Mouse (Mus musculus): ENCODE measurements around the gene Atp2a1. TPM values are rescaled to one million over a fixed set of nuclear protein-coding genes. Genes with fewer than 3 reads are reported as not detected.

The Atp2a1 gene
- polyA plus RNA-seq, 1 experiment from 2014 or later = 1.1 TPM

- Histone ChIP-seq H3K9me3 (ENCODE audit: control insufficient read depth, low read length) (no peaks in the 10 kb centered on the region), H3K27ac (ENCODE audit: low read depth, low read length) (no peak overlapping the region), H3K9ac (replicated peaks; ENCODE audit: low read depth, low read length) (0 out of 2 replicates have a peak overlapping the region, but pooled peaks have one; percentile 41), H3K4me2 (ENCODE audit: low read depth, low read length) (peak overlapping the region; percentile 93), H3K27me3 (ENCODE audit: control insufficient read depth, insufficient read depth, low read length) (no peaks in the 10 kb centered on the region), H3K36me3 (ENCODE audit: control insufficient read depth, insufficient read depth, low read length) (no peaks in the 10 kb centered on the region), H3K4me1 (ENCODE audit: control insufficient read depth, insufficient read depth, low read length) (peaks cover 4% of the 10 kb centered on the region; the same call in 1 of the 2 replicates), H3K4me3 (ENCODE audit: low read depth, low read length) (peak overlapping the region; percentile 66)
- ATAC-seq (ENCODE audit: low read depth) = peak; percentile 28
- WGBS = 32% methylated on average over 15 of the region's 15 CpGs
These were observed 33.4 kb downstream of the Atp2a1 start for GRCm38 (mm10) chr7:126429503-126429898.

GRCm38 (mm10) chr7:126428631-126429502 lies 34.0 kb downstream of the Atp2a1 start, which contains the start of gene Rabep2:
TSS of gene Rabep2 (plus strand) at chr7:126428759.
- Histone ChIP-seq H3K4me1 (ENCODE audit: control insufficient read depth, insufficient read depth, low read length) (peaks cover 4% of the 10 kb centered on the region; the same call in 1 of the 2 replicates), H3K27ac (ENCODE audit: low read depth, low read length) (peak within 1 kb of the TSS; percentile 85), H3K4me3 (ENCODE audit: low read depth, low read length) (peak within 1 kb of the TSS; percentile 66), H3K9me3 (ENCODE audit: control insufficient read depth, low read length) (no peaks in the 10 kb centered on the region), H3K36me3 (ENCODE audit: control insufficient read depth, insufficient read depth, low read length) (no peaks in the 10 kb centered on the region), H3K27me3 (ENCODE audit: control insufficient read depth, insufficient read depth, low read length) (no peaks in the 10 kb centered on the region), H3K9ac (replicated peaks; ENCODE audit: low read depth, low read length) (peak within 1 kb of the TSS; percentile 87), H3K4me2 (ENCODE audit: low read depth, low read length) (peak within 1 kb of the TSS; percentile 93)
- under 1% methylated on average over 81 of the region's 82 CpGs for WGBS
- ATAC-seq (ENCODE audit: low read depth) = peak; percentile 96

- ATAC-seq (ENCODE audit: low read depth) = 0 out of 2 replicates have a peak, but pooled peaks have one; percentile 1
- peaks cover 4% of the 10 kb centered on the region; the same call in 1 of the 2 replicates for H3K4me1 ChIP-seq (ENCODE audit: control insufficient read depth, insufficient read depth, low read length)
- H3K4me2 ChIP-seq (ENCODE audit: low read depth, low read length) = peak overlapping the region; percentile 93
- no peaks in the 10 kb centered on the region for H3K36me3 ChIP-seq (ENCODE audit: control insufficient read depth, insufficient read depth, low read length)
- no peaks in the 10 kb centered on the region for H3K9me3 ChIP-seq (ENCODE audit: control insufficient read depth, low read length)
- peak overlapping the region; percentile 66 for H3K4me3 ChIP-seq (ENCODE audit: low read depth, low read length)
- 16% methylated on average over 4 of the region's 4 CpGs for WGBS
- H3K9ac ChIP-seq (replicated peaks; ENCODE audit: low read depth, low read length) = peak overlapping the region; percentile 87
- no peaks in the 10 kb centered on the region for H3K27me3 ChIP-seq (ENCODE audit: control insufficient read depth, insufficient read depth, low read length)
- H3K27ac ChIP-seq (ENCODE audit: low read depth, low read length) = peak overlapping the region; percentile 85
These were observed 34.8 kb downstream of the Atp2a1 start for GRCm38 (mm10) chr7:126428154-126428553.

GRCm38 (mm10) chr7:126427323-126427860 lies 35.5 kb downstream of the Atp2a1 start:
- Histone ChIP-seq H3K4me1 (ENCODE audit: control insufficient read depth, insufficient read depth, low read length) (peaks cover 4% of the 10 kb centered on the region; the same call in 1 of the 2 replicates), H3K4me3 (ENCODE audit: low read depth, low read length) (no peak overlapping the region), H3K27me3 (ENCODE audit: control insufficient read depth, insufficient read depth, low read length) (no peaks in the 10 kb centered on the region), H3K27ac (ENCODE audit: low read depth, low read length) (no peak overlapping the region), H3K36me3 (ENCODE audit: control insufficient read depth, insufficient read depth, low read length) (no peaks in the 10 kb centered on the region), H3K4me2 (ENCODE audit: low read depth, low read length) (no peak overlapping the region), H3K9ac (replicated peaks; ENCODE audit: low read depth, low read length) (no peak overlapping the region), H3K9me3 (ENCODE audit: control insufficient read depth, low read length) (no peaks in the 10 kb centered on the region)
- 53% methylated on average over 12 of the region's 13 CpGs for WGBS
- ATAC-seq (ENCODE audit: low read depth) = no peak

- Histone ChIP-seq H3K9me3 (ENCODE audit: control insufficient read depth, low read length) (no peaks in the 10 kb centered on the region), H3K4me3 (ENCODE audit: low read depth, low read length) (no peak overlapping the region), H3K4me1 (ENCODE audit: control insufficient read depth, insufficient read depth, low read length) (no peaks in the 10 kb centered on the region), H3K27me3 (ENCODE audit: control insufficient read depth, insufficient read depth, low read length) (no peaks in the 10 kb centered on the region), H3K36me3 (ENCODE audit: control insufficient read depth, insufficient read depth, low read length) (no peaks in the 10 kb centered on the region), H3K27ac (ENCODE audit: low read depth, low read length) (no peak overlapping the region), H3K4me2 (ENCODE audit: low read depth, low read length) (no peak overlapping the region), H3K9ac (replicated peaks; ENCODE audit: low read depth, low read length) (no peak overlapping the region)
- no peak for ATAC-seq (ENCODE audit: low read depth)
- 81% methylated on average over 6 of the region's 6 CpGs for WGBS
These were observed 38.7 kb downstream of the Atp2a1 start for GRCm38 (mm10) chr7:126424161-126424560.

- H3K27ac ChIP-seq (ENCODE audit: low read depth, low read length) = no peak overlapping the region
- ATAC-seq (ENCODE audit: low read depth) = no peak
These were observed 41.2 kb downstream of the Atp2a1 start for GRCm38 (mm10) chr7:126421756-126422155.

GRCm38 (mm10) chr7:126418496-126418895 lies 44.4 kb downstream of the Atp2a1 start:
- no peak overlapping the region for H3K4me2 ChIP-seq (ENCODE audit: low read depth, low read length)
- no peaks in the 10 kb centered on the region for H3K4me1 ChIP-seq (ENCODE audit: control insufficient read depth, insufficient read depth, low read length)
- no peaks in the 10 kb centered on the region for H3K9me3 ChIP-seq (ENCODE audit: control insufficient read depth, low read length)
- H3K27me3 ChIP-seq (ENCODE audit: control insufficient read depth, insufficient read depth, low read length) = no peaks in the 10 kb centered on the region
- H3K9ac ChIP-seq (replicated peaks; ENCODE audit: low read depth, low read length) = no peak overlapping the region
- 72% methylated on average over 3 of the region's 3 CpGs for WGBS
- H3K4me3 ChIP-seq (ENCODE audit: low read depth, low read length) = no peak overlapping the region
- H3K36me3 ChIP-seq (ENCODE audit: control insufficient read depth, insufficient read depth, low read length) = no peaks in the 10 kb centered on the region
- ATAC-seq (ENCODE audit: low read depth) = no peak
- H3K27ac ChIP-seq (ENCODE audit: low read depth, low read length) = no peak overlapping the region

More at GRCm38 (mm10) chr7:126421756-126422155, 41.2 kb downstream of the Atp2a1 start:
- Histone ChIP-seq H3K9ac (replicated peaks; ENCODE audit: low read depth, low read length) (no peak overlapping the region), H3K4me3 (ENCODE audit: low read depth, low read length) (no peak overlapping the region), H3K4me2 (ENCODE audit: low read depth, low read length) (no peak overlapping the region), H3K9me3 (ENCODE audit: control insufficient read depth, low read length) (no peaks in the 10 kb centered on the region), H3K27me3 (ENCODE audit: control insufficient read depth, insufficient read depth, low read length) (no peaks in the 10 kb centered on the region), H3K36me3 (ENCODE audit: control insufficient read depth, insufficient read depth, low read length) (no peaks in the 10 kb centered on the region), H3K4me1 (ENCODE audit: control insufficient read depth, insufficient read depth, low read length) (no peaks in the 10 kb centered on the region)
- WGBS = 90% methylated on average over 5 of the region's 5 CpGs

GRCm38 (mm10) chr7:126417606-126418005 lies 45.3 kb downstream of the Atp2a1 start:
- H3K9me3 ChIP-seq (ENCODE audit: control insufficient read depth, low read length) = no peaks in the 10 kb centered on the region
- H3K4me1 ChIP-seq (ENCODE audit: control insufficient read depth, insufficient read depth, low read length) = no peaks in the 10 kb centered on the region
- 91% methylated on average over 4 of the region's 4 CpGs for WGBS
- no peak overlapping the region for H3K4me3 ChIP-seq (ENCODE audit: low read depth, low read length)
- no peak overlapping the region for H3K9ac ChIP-seq (replicated peaks; ENCODE audit: low read depth, low read length)
- no peaks in the 10 kb centered on the region for H3K27me3 ChIP-seq (ENCODE audit: control insufficient read depth, insufficient read depth, low read length)
- no peak overlapping the region for H3K4me2 ChIP-seq (ENCODE audit: low read depth, low read length)
- no peak overlapping the region for H3K27ac ChIP-seq (ENCODE audit: low read depth, low read length)
- no peak for ATAC-seq (ENCODE audit: low read depth)
- H3K36me3 ChIP-seq (ENCODE audit: control insufficient read depth, insufficient read depth, low read length) = no peaks in the 10 kb centered on the region

GRCm38 (mm10) chr7:126417045-126417444 lies 45.9 kb downstream of the Atp2a1 start:
- H3K27ac ChIP-seq (ENCODE audit: low read depth, low read length) = no peak overlapping the region
- no peaks in the 10 kb centered on the region for H3K9me3 ChIP-seq (ENCODE audit: control insufficient read depth, low read length)
- no peaks in the 10 kb centered on the region for H3K27me3 ChIP-seq (ENCODE audit: control insufficient read depth, insufficient read depth, low read length)
- WGBS = 21% methylated on average over 8 of the region's 8 CpGs
- no peak for ATAC-seq (ENCODE audit: low read depth)
- H3K36me3 ChIP-seq (ENCODE audit: control insufficient read depth, insufficient read depth, low read length) = no peaks in the 10 kb centered on the region
- no peaks in the 10 kb centered on the region for H3K4me1 ChIP-seq (ENCODE audit: control insufficient read depth, insufficient read depth, low read length)
- no peak overlapping the region for H3K9ac ChIP-seq (replicated peaks; ENCODE audit: low read depth, low read length)
- H3K4me2 ChIP-seq (ENCODE audit: low read depth, low read length) = no peak overlapping the region
- H3K4me3 ChIP-seq (ENCODE audit: low read depth, low read length) = no peak overlapping the region
